Mouse (Mus musculus) stomach, embryonic 14.5 days (tissue): Measurements from ENCODE around the gene Scaf4. TPM values are rescaled to one million over a fixed set of nuclear protein-coding genes. Genes with fewer than 3 reads are reported as not detected.

Experiments
- ATAC-seq: fragments of 200-750 bp; cut with Nextera tagmentation; 2 replicates; pipeline ENCODE4 v1.8.0; 2017; ENCODE audit warnings: low read depth, moderate TSS enrichment; ENCODE audit not compliant: insufficient number of reproducible peaks, insufficient read depth, low FRiP score
- H3K27ac ChIP-seq: fragments of 300-500 bp; sonication (generic); 2 replicates; pipeline ENCODE4 v1.5.1; 2014; ENCODE audit warnings: mild to moderate bottlenecking, low read length, moderate library complexity, mixed read lengths
- H3K27me3 ChIP-seq: fragments of 300-500 bp; sonication (generic); 2 replicates; pipeline ENCODE4 v1.6.1; 2014; ENCODE audit warnings: low read length, control low read depth, mixed read lengths; ENCODE audit not compliant: control insufficient read depth, insufficient read depth
- H3K36me3 ChIP-seq: fragments of 300-500 bp; sonication (generic); 2 replicates; pipeline ENCODE4 v1.6.1; 2014; ENCODE audit warnings: mild to moderate bottlenecking, control low read depth, low read length, moderate library complexity, mixed read lengths; ENCODE audit not compliant: control insufficient read depth, insufficient read depth
- H3K4me1 ChIP-seq: fragments of 300-500 bp; sonication (generic); 2 replicates; pipeline ENCODE4 v1.6.1; 2014; ENCODE audit warnings: low read length, control low read depth, mixed read lengths; ENCODE audit not compliant: control insufficient read depth, insufficient read depth
- H3K4me2 ChIP-seq: fragments of 300-500 bp; sonication (generic); replicated peaks from 2 replicates; pipeline ENCODE4 v1.6.1; 2014; ENCODE audit warnings: low read depth, low read length, control low read depth
- H3K4me3 ChIP-seq: fragments of 300-500 bp; sonication (generic); 2 replicates; pipeline ENCODE4 v1.5.1; 2014; ENCODE audit warnings: low read depth, low read length, control low read depth
- H3K9ac ChIP-seq: fragments of 300-500 bp; sonication (generic); replicated peaks from 2 replicates; pipeline ENCODE4 v1.6.1; 2014; ENCODE audit warnings: low read depth, mild to moderate bottlenecking, control low read depth, low read length, moderate library complexity, mixed read lengths
- H3K9me3 ChIP-seq: fragments of 300-500 bp; sonication (generic); 2 replicates; pipeline ENCODE4 v1.6.1; 2016; ENCODE audit warnings: low read depth, low read length, control low read depth; ENCODE audit not compliant: control insufficient read depth
- WGBS: fragments of 180-500 bp; shearing (Covaris S2); extraction: QIAGEN DNeasy Blood & Tissue Kit; methylation state at CpG from one replicate; pipeline ENCODE4 v1.1.7; 2014; 5-methylcytosine and 5-hydroxymethylcytosine counted together
- polyA plus RNA-seq: library from polyadenylated mRNA; unstranded; fragments of >200 nt; fragmentation: Nextera tagmentation; extraction: Ambion mirVana; gene quantifications from 2 replicates; pipeline ENCODE4 v1.2.1, GENCODE M21; 2014

Scaf4 gene
- polyA plus RNA-seq, 1 experiment from 2014 or later = 30.0 TPM

DNA sequence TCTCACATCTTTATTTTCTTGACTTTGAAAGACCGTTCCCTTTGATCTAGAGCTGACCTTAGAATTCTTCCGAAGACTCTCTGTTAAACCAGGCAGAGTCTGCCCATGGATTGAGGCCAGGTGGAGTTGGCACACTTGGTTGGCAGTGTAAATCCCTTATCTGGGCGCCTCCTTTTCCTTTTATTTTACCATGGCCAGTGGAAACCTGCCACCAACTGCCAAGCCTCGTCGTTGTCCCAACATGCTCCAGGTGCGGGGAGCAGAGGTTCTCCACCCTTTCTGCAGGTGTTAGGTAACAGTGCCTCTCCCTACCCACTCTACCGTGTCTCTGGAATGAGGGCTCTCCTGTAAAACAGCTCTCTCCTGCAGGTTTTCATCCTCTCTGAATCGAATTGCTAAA lies 102.6 kb downstream of the Scaf4 start:
- no peaks in the 10 kb centered on the region for H3K4me1 ChIP-seq
- no peak overlapping the region for H3K9ac ChIP-seq
- no peak overlapping the region for H3K4me2 ChIP-seq
- H3K4me3 ChIP-seq = no peak overlapping the region
- 82% methylated on average over 8 of the region's 8 CpGs for WGBS
- no peaks in the 10 kb centered on the region for H3K36me3 ChIP-seq
- no peaks in the 10 kb centered on the region for H3K27me3 ChIP-seq
- no peaks in the 10 kb centered on the region for H3K9me3 ChIP-seq
- no peak for ATAC-seq
- H3K27ac ChIP-seq = no peak overlapping the region

DNA sequence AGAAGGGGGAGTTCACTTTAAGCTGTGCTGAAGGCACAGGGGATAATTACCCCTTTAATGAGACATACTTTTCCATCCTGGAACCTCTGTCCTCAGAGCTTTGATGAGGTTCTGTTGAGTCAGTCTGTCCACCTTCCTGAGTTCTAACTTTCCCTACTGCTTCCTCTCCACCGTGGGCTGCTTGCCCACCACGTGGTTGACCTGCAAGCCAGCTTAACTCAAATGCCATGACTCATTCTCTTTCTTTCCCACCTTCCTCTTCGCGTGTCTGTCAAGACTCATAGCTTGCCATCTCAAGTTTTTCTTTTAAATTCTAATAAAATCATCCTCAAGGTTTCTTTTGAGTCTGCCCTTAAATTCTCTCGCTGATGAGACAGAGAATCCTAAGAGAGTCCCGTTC lies 103.3 kb downstream of the Scaf4 start:
- no peak overlapping the region for H3K27ac ChIP-seq
- no peak for ATAC-seq

DNA sequence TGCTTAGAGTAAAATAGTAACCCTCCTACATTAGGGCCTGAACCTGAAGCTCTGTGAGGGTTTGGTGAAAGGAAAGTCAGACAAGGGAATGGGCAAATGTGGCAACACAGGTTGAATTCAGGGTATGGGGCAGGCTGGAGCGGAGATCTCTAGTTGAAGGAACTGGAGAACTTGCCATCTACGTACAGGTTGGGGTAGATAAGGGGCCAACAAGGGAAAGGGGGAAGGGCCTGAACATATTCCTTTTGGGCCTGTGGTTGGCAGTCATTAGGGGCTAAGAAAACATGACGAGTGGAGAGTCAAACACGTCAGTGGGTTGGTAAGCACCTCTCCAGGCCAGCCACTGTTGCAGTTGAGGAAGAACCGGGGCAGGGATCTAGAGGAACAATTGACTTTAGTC lies 104.4 kb downstream of the Scaf4 start:
- WGBS = 83% methylated on average over 5 of the region's 5 CpGs
- Histone ChIP-seq H3K4me1 (no peaks in the 10 kb centered on the region), H3K27me3 (no peaks in the 10 kb centered on the region), H3K9ac (no peak overlapping the region), H3K9me3 (no peaks in the 10 kb centered on the region), H3K4me2 (no peak overlapping the region), H3K27ac (no peak overlapping the region), H3K4me3 (no peak overlapping the region), H3K36me3 (no peaks in the 10 kb centered on the region)
- no peak for ATAC-seq

More for the DNA sequence above, 103.3 kb downstream of the Scaf4 start:
- no peaks in the 10 kb centered on the region for H3K4me1 ChIP-seq
- H3K9me3 ChIP-seq = no peaks in the 10 kb centered on the region
- H3K4me3 ChIP-seq = no peak overlapping the region
- H3K36me3 ChIP-seq = no peaks in the 10 kb centered on the region
- H3K9ac ChIP-seq = no peak overlapping the region
- H3K4me2 ChIP-seq = no peak overlapping the region
- 78% methylated on average over 6 of the region's 6 CpGs for WGBS
- no peaks in the 10 kb centered on the region for H3K27me3 ChIP-seq

DNA sequence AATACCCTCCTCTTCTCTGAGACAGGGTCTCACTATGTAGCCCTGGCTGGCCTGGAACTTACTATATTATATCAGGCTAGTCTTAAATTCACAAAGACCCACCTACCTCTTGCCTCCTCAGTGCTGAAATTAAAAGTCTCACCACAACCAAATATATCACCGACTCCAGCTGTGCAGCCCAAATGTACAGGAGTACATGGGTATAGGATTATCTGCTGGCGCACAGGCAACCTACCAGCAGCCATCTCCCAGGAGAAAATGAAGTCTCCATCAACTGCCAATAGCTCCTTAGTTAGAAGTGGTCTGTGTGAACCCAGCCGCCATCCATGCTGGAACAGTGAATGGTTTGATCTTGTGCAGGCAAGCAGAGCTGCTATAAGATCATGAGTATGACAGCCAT lies 105.9 kb downstream of the Scaf4 start:
- Histone ChIP-seq H3K27me3 (no peaks in the 10 kb centered on the region), H3K4me2 (no peak overlapping the region), H3K4me3 (no peak overlapping the region), H3K9me3 (no peaks in the 10 kb centered on the region), H3K27ac (no peak overlapping the region), H3K9ac (no peak overlapping the region), H3K36me3 (no peaks in the 10 kb centered on the region), H3K4me1 (no peaks in the 10 kb centered on the region)
- no peak for ATAC-seq
- WGBS = 92% methylated on average over 3 of the region's 3 CpGs

DNA sequence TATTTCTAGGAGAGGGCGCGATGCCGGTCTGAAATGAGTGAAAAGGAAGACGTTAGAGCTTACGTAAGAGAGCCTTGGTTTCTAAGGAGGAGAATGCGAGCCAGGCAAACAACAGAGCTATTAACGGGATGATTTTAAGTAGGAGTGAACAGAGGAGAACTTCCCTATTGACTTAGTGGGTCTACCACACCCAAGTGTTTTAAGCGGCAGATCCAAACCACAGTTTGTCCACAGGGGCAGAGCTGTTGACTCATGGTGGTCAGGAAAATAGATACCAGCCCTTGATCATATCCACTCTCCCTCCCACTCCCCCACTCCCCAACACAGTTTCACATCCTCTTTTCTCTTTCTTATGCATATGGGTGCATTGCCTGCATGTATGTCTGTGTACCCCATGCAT lies 106.9 kb downstream of the Scaf4 start:
- no peak overlapping the region for H3K27ac ChIP-seq
- H3K4me1 ChIP-seq = no peaks in the 10 kb centered on the region
- 61% methylated on average over 8 of the region's 8 CpGs for WGBS
- no peak overlapping the region for H3K9ac ChIP-seq
- no peaks in the 10 kb centered on the region for H3K9me3 ChIP-seq
- no peaks in the 10 kb centered on the region for H3K27me3 ChIP-seq
- H3K36me3 ChIP-seq = no peaks in the 10 kb centered on the region
- H3K4me3 ChIP-seq = no peak overlapping the region
- H3K4me2 ChIP-seq = no peak overlapping the region
- ATAC-seq = no peak

DNA sequence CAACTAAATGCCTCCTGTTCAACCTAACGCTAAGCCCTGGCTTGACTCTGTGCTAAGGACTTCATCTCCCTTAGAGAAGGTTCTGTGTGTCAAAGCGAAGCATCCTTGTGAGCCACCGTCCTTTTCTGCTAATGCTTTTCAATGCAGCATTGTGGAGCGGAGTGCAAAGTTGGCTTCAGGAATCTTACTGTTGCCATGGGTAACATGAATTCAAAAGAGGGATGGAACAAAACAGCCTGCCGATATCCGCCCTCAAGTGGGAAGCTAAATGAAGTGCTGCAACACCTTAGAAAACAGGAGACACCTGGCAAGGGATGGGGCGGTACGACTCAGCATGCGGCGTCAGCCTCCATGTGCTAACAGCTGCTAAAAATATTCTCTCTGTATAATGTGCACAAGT lies 107.8 kb downstream of the Scaf4 start:
- Histone ChIP-seq H3K9me3 (no peaks in the 10 kb centered on the region), H3K9ac (no peak overlapping the region), H3K4me3 (no peak overlapping the region), H3K4me1 (no peaks in the 10 kb centered on the region), H3K27me3 (no peaks in the 10 kb centered on the region), H3K36me3 (no peaks in the 10 kb centered on the region), H3K27ac (no peak overlapping the region), H3K4me2 (no peak overlapping the region)
- ATAC-seq = no peak
- 45% methylated on average over 10 of the region's 10 CpGs for WGBS

Other genes starting within 250 kb of the Scaf4 start
- 34.6 and 38.4 TPM in 2 replicates for gene Tiam1, start 140.7 kb downstream of the Scaf4 start, polyA plus RNA-seq
- 1,172 and 1,235 TPM in 2 replicates for gene Sod1, start 63.7 kb downstream of the Scaf4 start, polyA plus RNA-seq
- 10.7 and 11.7 TPM in 2 replicates for gene Hunk, start 101.5 kb upstream of the Scaf4 start, polyA plus RNA-seq